Mouse (Mus musculus): ENCODE measurements around the gene Rpl14. TPM values are rescaled to one million over a fixed set of nuclear protein-coding genes. Genes with fewer than 3 reads are reported as not detected.

Rpl14 gene
- total and polyA plus RNA-seq, 3 experiments: 1,081 to 2,026 (median 1,346) TPM

GRCm38 (mm10) chr9:120618101-120618500, 46.9 kb downstream of the Rpl14 start:
- H3K36me3 ChIP-seq (replicated peaks in 1 of 2; ENCODE audit: control insufficient read depth in 1 of 2, insufficient read depth in 1 of 2, low read length in 1 of 2): no peaks in the 10 kb centered on the region
- dilution Hi-C loops (cut with MboI; ENCODE audit: extremely low pct_ligation_motif_present, extremely low pct_unique_long_range_greater_than_20kb, low sequenced_read_pairs): no loop called here
- DNase-seq (ENCODE audit: extremely low read depth): no peak
- peaks cover 11% of the 10 kb centered on the region for H3K9me3 ChIP-seq (replicated peaks; ENCODE audit: low read length)
- in situ Hi-C loops (cut with MboI; ENCODE audit: low pct_ligation_motif_present, low pct_unique_long_range_greater_than_20kb, low sequenced_read_pairs): no loop called here
- H3K79me2 ChIP-seq (replicated peaks; ENCODE audit: control insufficient read depth, extremely low read depth, insufficient read depth, poor library complexity, severe bottlenecking): no peaks in the 10 kb centered on the region
- no peak overlapping the region for H3K4me2 ChIP-seq (ENCODE audit: insufficient read depth, low read depth, poor library complexity, severe bottlenecking)
- no peak for TF ChIP-seq USF1 (IDR thresholded peaks at IDR 0.05; ENCODE audit: low read depth, low read length)
- TF ChIP-seq SMC3 (IDR thresholded peaks at IDR 0.05; ENCODE audit: low read depth, low read length): no peak
- TF ChIP-seq PAX5 (IDR thresholded peaks at IDR 0.05; ENCODE audit: low read length): no peak
- TF ChIP-seq NRF1 (IDR thresholded peaks at IDR 0.05; ENCODE audit: low read depth, low read length): no peak
- TF ChIP-seq CHD1 (IDR thresholded peaks at IDR 0.05; ENCODE audit: low read depth, low read length): no peak
- no peak for TF ChIP-seq UBTF (IDR thresholded peaks at IDR 0.05; ENCODE audit: low read depth, low read length)
- no peak for TF ChIP-seq POLR2A (IDR thresholded peaks at IDR 0.05; ENCODE audit: low read depth, low read length)
- TF ChIP-seq RAD21 (IDR thresholded peaks at IDR 0.05; ENCODE audit: low read depth, low read length): no peak
- no peak overlapping the region for H3K4me3 ChIP-seq (replicated peaks in 1 of 3; ENCODE audit: low read depth in 2 of 3, low read length in 2 of 3, poor library complexity in 1 of 3)
- no peak overlapping the region for H3K27ac ChIP-seq (ENCODE audit: insufficient read depth, low read depth)
- H3K27me3 ChIP-seq (replicated peaks): peaks cover 2% of the 10 kb centered on the region
- H3K4me1 ChIP-seq (ENCODE audit: control insufficient read depth in 1 of 2, insufficient read depth in 2 of 2): no peaks in the 10 kb centered on the region
- H3K9ac ChIP-seq (ENCODE audit: insufficient read depth, low read depth): no peak overlapping the region

GRCm38 (mm10) chr9:120619347-120619708, 48.1 kb downstream of the Rpl14 start:
- Histone ChIP-seq H3K27ac (ENCODE audit: insufficient read depth, low read depth) (no peak overlapping the region), H3K4me2 (ENCODE audit: insufficient read depth, low read depth, poor library complexity, severe bottlenecking) (no peak overlapping the region), H3K9ac (ENCODE audit: insufficient read depth, low read depth) (no peak overlapping the region), H3K4me1 (ENCODE audit: control insufficient read depth in 1 of 2, insufficient read depth in 2 of 2) (no peaks in the 10 kb centered on the region), H3K4me3 (replicated peaks in 1 of 3; ENCODE audit: low read depth in 2 of 3, low read length in 2 of 3, poor library complexity in 1 of 3) (no peak overlapping the region), H3K36me3 (replicated peaks in 1 of 2; ENCODE audit: control insufficient read depth in 1 of 2, insufficient read depth in 1 of 2, low read length in 1 of 2) (no peaks in the 10 kb centered on the region), H3K9me3 (replicated peaks; ENCODE audit: low read length) (peaks cover 23% of the 10 kb centered on the region), H3K27me3 (replicated peaks) (peaks cover 2% of the 10 kb centered on the region), H3K79me2 (replicated peaks; ENCODE audit: control insufficient read depth, extremely low read depth, insufficient read depth, poor library complexity, severe bottlenecking) (no peaks in the 10 kb centered on the region)
- in situ Hi-C loops (cut with MboI; ENCODE audit: low pct_ligation_motif_present, low pct_unique_long_range_greater_than_20kb, low sequenced_read_pairs): no loop called here
- TF ChIP-seq NRF1 (IDR thresholded peaks at IDR 0.05; ENCODE audit: low read depth, low read length) (no peak), USF1 (IDR thresholded peaks at IDR 0.05; ENCODE audit: low read depth, low read length) (no peak), CTCF (conservative IDR thresholded peaks at IDR 0.05 in 1 of 2, IDR thresholded peaks at IDR 0.05 in 1 of 2; ENCODE audit: low read depth in 2 of 2, low read length in 2 of 2) (no peak), RCOR1 (conservative IDR thresholded peaks at IDR 0.05; ENCODE audit: low read depth, low read length) (no peak), IRF4 (IDR thresholded peaks at IDR 0.05; ENCODE audit: low read depth, low read length) (no peak), E2F4 (IDR thresholded peaks at IDR 0.05; ENCODE audit: insufficient replicate concordance, low read depth, low read length) (no peak), ELF1 (IDR thresholded peaks at IDR 0.05; ENCODE audit: low read depth, low read length) (no peak), MYC (IDR thresholded peaks at IDR 0.05; ENCODE audit: low read depth, low read length) (no peak), ZC3H11A (IDR thresholded peaks at IDR 0.05; ENCODE audit: low read depth, low read length) (no peak), CHD2 (IDR thresholded peaks at IDR 0.05; ENCODE audit: low read length) (no peak), TCF12 (IDR thresholded peaks at IDR 0.05; ENCODE audit: low read depth, low read length) (no peak), JUND (conservative IDR thresholded peaks at IDR 0.05; ENCODE audit: low read depth, low read length) (no peak), RAD21 (IDR thresholded peaks at IDR 0.05; ENCODE audit: low read depth, low read length) (no peak), KAT2A (IDR thresholded peaks at IDR 0.05; ENCODE audit: insufficient replicate concordance, low read length) (no peak), ETS1 (conservative IDR thresholded peaks at IDR 0.05; ENCODE audit: low read depth, low read length) (no peak), USF2 (conservative IDR thresholded peaks at IDR 0.05; ENCODE audit: low read depth, low read length) (no peak), SIN3A (IDR thresholded peaks at IDR 0.05; ENCODE audit: low read length) (no peak), NELFE (IDR thresholded peaks at IDR 0.05; ENCODE audit: low read depth, low read length) (no peak), ZKSCAN1 (IDR thresholded peaks at IDR 0.05; ENCODE audit: borderline replicate concordance, low read depth, low read length) (no peak), MAZ (IDR thresholded peaks at IDR 0.05; ENCODE audit: low read depth, low read length) (no peak)
- DNase-seq (ENCODE audit: extremely low read depth): no peak
- dilution Hi-C loops (cut with MboI; ENCODE audit: extremely low pct_ligation_motif_present, extremely low pct_unique_long_range_greater_than_20kb, low sequenced_read_pairs): no loop called here
